Mouse (Mus musculus): ENCODE data around the gene Ly6g6c.

Ly6g6c gene

GRCm38 (mm10) chr17:35108097-35108496 lies 42.9 kb downstream of the Ly6g6c start, which contains the start of gene Ly6g5c:
TSS of gene Ly6g5c (plus strand) at chr17:35108279.
- DNase-seq (ENCODE audit: low spot score in 2 of 2), result no peak

- DNase-seq (ENCODE audit: low spot score in 2 of 2), result no peak
Measured at GRCm38 (mm10) chr17:35111774-35112173, 46.6 kb downstream of the Ly6g6c start.

- no peak for DNase-seq (ENCODE audit: low spot score in 2 of 2)
Measured at GRCm38 (mm10) chr17:35115046-35116019, 50.1 kb downstream of the Ly6g6c start, which contains the start of gene Ly6g5b. TSS of gene Ly6g5b (minus strand) at chr17:35115428.

Measured in left cerebral cortex, adult 9 months (tissue).